Mouse (Mus musculus) G1E (cell line): ENCODE measurements around the gene Tango6.

Experiments
- CTCF ChIP-seq: IDR thresholded peaks from 2 replicates; pipeline ENCODE4 v1.5.1; 2012; ENCODE audit warnings: low read depth, low read length, inconsistent platforms, mixed read lengths
- GATA1 ChIP-seq: IDR thresholded peaks from 2 replicates; pipeline ENCODE4 v1.6.1; 2012; ENCODE audit warnings: borderline replicate concordance, low read length, inconsistent platforms, mixed read lengths
- GATA2 ChIP-seq: IDR thresholded peaks from 2 replicates; pipeline ENCODE4 v1.6.1; 2012; ENCODE audit warnings: low read depth, low read length, inconsistent platforms, borderline replicate concordance
- POLR2AphosphoS5 ChIP-seq: IDR thresholded peaks from 2 replicates; pipeline ENCODE4 v1.6.1; 2012; ENCODE audit warnings: low read depth, low read length, inconsistent platforms; ENCODE audit not compliant: insufficient replicate concordance
- TAL1 ChIP-seq: conservative IDR thresholded peaks from 2 replicates; pipeline ENCODE4 v1.6.1; 2012; ENCODE audit warnings: low read depth, low read length, inconsistent platforms, mixed read lengths

GRCm38 (mm10) chr8:106687479-106687878, 4.6 kb downstream of the Tango6 start:
- TF ChIP-seq CTCF (peak; percentile 18; the same call in 1 of the 2 replicates), GATA1 (no peak), TAL1 (no peak), POLR2AphosphoS5 (no peak), GATA2 (no peak)
